Mouse (Mus musculus): ENCODE data around the gene Gm20518. TPM values are rescaled to one million over a fixed set of nuclear protein-coding genes. Genes with fewer than 3 reads are reported as not detected.
A peak's percentile ranks its signal among the peaks of the same experiment; 100 is the strongest.

The Gm20518 gene
- polyA plus RNA-seq, 1 experiment from 2014 or later = 0.55 TPM

- Histone ChIP-seq H3K4me2 (replicated peaks) (peak overlapping the region; percentile 47), H3K9me3 (no peaks in the 10 kb centered on the region), H3K27ac (replicated peaks) (no peak overlapping the region), H3K36me3 (no peaks in the 10 kb centered on the region), H3K27me3 (peaks cover 95% of the 10 kb centered on the region), H3K9ac (replicated peaks) (peak overlapping the region; percentile 29; the same call in 1 of the 2 replicates), H3K4me3 (peak overlapping the region; percentile 40), H3K4me1 (peaks cover 50% of the 10 kb centered on the region)
- ATAC-seq (ENCODE audit: low FRiP score, low read depth) = no peak
- WGBS = 2% methylated on average over 80 of the region's 83 CpGs
Observed at GRCm38 (mm10) chr16:17802839-17803674, 88.4 kb downstream of the Gm20518 start.

GRCm38 (mm10) chr16:17802456-17802838, 89.0 kb downstream of the Gm20518 start:
- H3K9ac ChIP-seq (replicated peaks) = peak overlapping the region; percentile 29; the same call in 1 of the 2 replicates
- ATAC-seq (ENCODE audit: low FRiP score, low read depth) = no peak
- WGBS = 5% methylated on average over 18 of the region's 18 CpGs

GRCm38 (mm10) chr16:17801777-17802455, 89.6 kb downstream of the Gm20518 start:
- no peak overlapping the region for H3K9ac ChIP-seq (replicated peaks)
- no peaks in the 10 kb centered on the region for H3K9me3 ChIP-seq
- no peak overlapping the region for H3K4me2 ChIP-seq (replicated peaks)
- no peaks in the 10 kb centered on the region for H3K36me3 ChIP-seq
- ATAC-seq (ENCODE audit: low FRiP score, low read depth) = no peak
- WGBS = 5% methylated on average over 7 of the region's 7 CpGs
- peaks cover 100% of the 10 kb centered on the region for H3K27me3 ChIP-seq
- no peak overlapping the region for H3K4me3 ChIP-seq
- H3K4me1 ChIP-seq = peaks cover 54% of the 10 kb centered on the region
- no peak overlapping the region for H3K27ac ChIP-seq (replicated peaks)

More at GRCm38 (mm10) chr16:17802456-17802838, 89.0 kb downstream of the Gm20518 start:
- H3K36me3 ChIP-seq = no peaks in the 10 kb centered on the region
- H3K4me1 ChIP-seq = peaks cover 50% of the 10 kb centered on the region
- no peaks in the 10 kb centered on the region for H3K9me3 ChIP-seq
- peak overlapping the region; percentile 40 for H3K4me3 ChIP-seq
- peaks cover 97% of the 10 kb centered on the region for H3K27me3 ChIP-seq
- no peak overlapping the region for H3K27ac ChIP-seq (replicated peaks)
- H3K4me2 ChIP-seq (replicated peaks) = peak overlapping the region; percentile 47

GRCm38 (mm10) chr16:17799584-17799983, 91.9 kb downstream of the Gm20518 start:
- Histone ChIP-seq H3K27me3 (peaks cover 99% of the 10 kb centered on the region), H3K9ac (replicated peaks) (no peak overlapping the region)

GRCm38 (mm10) chr16:17798321-17799180, 92.9 kb downstream of the Gm20518 start:
- Histone ChIP-seq H3K9me3 (no peaks in the 10 kb centered on the region), H3K9ac (replicated peaks) (peak overlapping the region; percentile 28; the same call in 1 of the 2 replicates), H3K36me3 (no peaks in the 10 kb centered on the region), H3K27ac (replicated peaks) (no peak overlapping the region), H3K4me1 (peaks cover 34% of the 10 kb centered on the region), H3K27me3 (peaks cover 96% of the 10 kb centered on the region), H3K4me3 (peak overlapping the region; percentile 53), H3K4me2 (replicated peaks) (peak overlapping the region; percentile 88)
- ATAC-seq (ENCODE audit: low FRiP score, low read depth) = peak; percentile 50; the same call in 1 of the 2 replicates
- WGBS = under 1% methylated on average over 31 of the region's 45 CpGs

More at GRCm38 (mm10) chr16:17799584-17799983, 91.9 kb downstream of the Gm20518 start:
- Histone ChIP-seq H3K36me3 (no peaks in the 10 kb centered on the region), H3K4me2 (replicated peaks) (no peak overlapping the region), H3K27ac (replicated peaks) (no peak overlapping the region), H3K9me3 (no peaks in the 10 kb centered on the region), H3K4me1 (peaks cover 45% of the 10 kb centered on the region), H3K4me3 (no peak overlapping the region)
- no peak for ATAC-seq (ENCODE audit: low FRiP score, low read depth)

GRCm38 (mm10) chr16:17797812-17798311, 93.6 kb downstream of the Gm20518 start:
- Histone ChIP-seq H3K4me1 (peaks cover 27% of the 10 kb centered on the region), H3K36me3 (peaks cover 2% of the 10 kb centered on the region; the same call in 1 of the 2 replicates), H3K4me3 (peak overlapping the region; percentile 53), H3K4me2 (replicated peaks) (peak overlapping the region; percentile 88), H3K9me3 (no peaks in the 10 kb centered on the region), H3K27me3 (peaks cover 89% of the 10 kb centered on the region), H3K9ac (replicated peaks) (peak overlapping the region; percentile 68), H3K27ac (replicated peaks) (no peak overlapping the region)
- WGBS = 4% methylated on average over 29 of the region's 29 CpGs
- ATAC-seq (ENCODE audit: low FRiP score, low read depth) = 0 out of 2 replicates have a peak, but pooled peaks have one; percentile 5

- Histone ChIP-seq H3K27me3 (peaks cover 82% of the 10 kb centered on the region), H3K36me3 (peaks cover 9% of the 10 kb centered on the region), H3K4me3 (peak within 1 kb of the TSS; percentile 53), H3K27ac (replicated peaks) (0 out of 2 replicates have a peak within 1 kb of the TSS, but pooled peaks have one; percentile 25), H3K4me1 (peaks cover 22% of the 10 kb centered on the region), H3K4me2 (replicated peaks) (peak within 1 kb of the TSS; percentile 88), H3K9ac (replicated peaks) (peak within 1 kb of the TSS; percentile 68), H3K9me3 (no peaks in the 10 kb centered on the region)
- WGBS = 2% methylated on average over 57 of the region's 81 CpGs
- ATAC-seq (ENCODE audit: low FRiP score, low read depth) = peak; percentile 21; the same call in 1 of the 2 replicates
Observed at GRCm38 (mm10) chr16:17796971-17797811, 94.3 kb downstream of the Gm20518 start, which contains the start of gene Scarf2. Scarf2 (plus strand) TSS chr16:17797282.

GRCm38 (mm10) chr16:17796519-17796918, 95.0 kb downstream of the Gm20518 start:
- H3K27ac ChIP-seq (replicated peaks) = no peak overlapping the region
- H3K4me3 ChIP-seq = peak overlapping the region; percentile 53
- peaks cover 76% of the 10 kb centered on the region for H3K27me3 ChIP-seq
- H3K9me3 ChIP-seq = no peaks in the 10 kb centered on the region
- peak overlapping the region; percentile 68; the same call in 1 of the 2 replicates for H3K9ac ChIP-seq (replicated peaks)
- peaks cover 22% of the 10 kb centered on the region for H3K4me1 ChIP-seq
- ATAC-seq (ENCODE audit: low FRiP score, low read depth) = no peak
- peak overlapping the region; percentile 88 for H3K4me2 ChIP-seq (replicated peaks)
- H3K36me3 ChIP-seq = peaks cover 16% of the 10 kb centered on the region

- Histone ChIP-seq H3K27me3 (peaks cover 67% of the 10 kb centered on the region), H3K27ac (replicated peaks) (no peak overlapping the region), H3K9ac (replicated peaks) (no peak overlapping the region), H3K4me1 (peaks cover 22% of the 10 kb centered on the region), H3K36me3 (peaks cover 21% of the 10 kb centered on the region), H3K4me2 (replicated peaks) (no peak overlapping the region), H3K9me3 (no peaks in the 10 kb centered on the region), H3K4me3 (no peak overlapping the region)
- no peak for ATAC-seq (ENCODE audit: low FRiP score, low read depth)
- WGBS = 60% methylated on average over 5 of the region's 5 CpGs
Observed at GRCm38 (mm10) chr16:17795643-17796042, 95.8 kb downstream of the Gm20518 start.

GRCm38 (mm10) chr16:17794047-17794446, 97.4 kb downstream of the Gm20518 start:
- Histone ChIP-seq H3K4me2 (replicated peaks) (no peak overlapping the region), H3K36me3 (peaks cover 37% of the 10 kb centered on the region), H3K4me1 (peaks cover 22% of the 10 kb centered on the region), H3K9ac (replicated peaks) (no peak overlapping the region), H3K27ac (replicated peaks) (no peak overlapping the region), H3K9me3 (no peaks in the 10 kb centered on the region), H3K4me3 (no peak overlapping the region), H3K27me3 (peaks cover 51% of the 10 kb centered on the region)
- WGBS = 92% methylated on average over 4 of the region's 4 CpGs
- no peak for ATAC-seq (ENCODE audit: low FRiP score, low read depth)

Data from midbrain, embryonic 12.5 days (tissue).